Mouse (Mus musculus) spleen, postnatal 4 days (tissue): ENCODE data around the gene Pck2.

Experiments used
- DNase-seq, 2 experiments: peaks; one replicate each; pipeline ENCODE4 v3.0.0; 2022; ENCODE audit warnings: low spot score in 2 of 2

The Pck2 gene

DNA sequence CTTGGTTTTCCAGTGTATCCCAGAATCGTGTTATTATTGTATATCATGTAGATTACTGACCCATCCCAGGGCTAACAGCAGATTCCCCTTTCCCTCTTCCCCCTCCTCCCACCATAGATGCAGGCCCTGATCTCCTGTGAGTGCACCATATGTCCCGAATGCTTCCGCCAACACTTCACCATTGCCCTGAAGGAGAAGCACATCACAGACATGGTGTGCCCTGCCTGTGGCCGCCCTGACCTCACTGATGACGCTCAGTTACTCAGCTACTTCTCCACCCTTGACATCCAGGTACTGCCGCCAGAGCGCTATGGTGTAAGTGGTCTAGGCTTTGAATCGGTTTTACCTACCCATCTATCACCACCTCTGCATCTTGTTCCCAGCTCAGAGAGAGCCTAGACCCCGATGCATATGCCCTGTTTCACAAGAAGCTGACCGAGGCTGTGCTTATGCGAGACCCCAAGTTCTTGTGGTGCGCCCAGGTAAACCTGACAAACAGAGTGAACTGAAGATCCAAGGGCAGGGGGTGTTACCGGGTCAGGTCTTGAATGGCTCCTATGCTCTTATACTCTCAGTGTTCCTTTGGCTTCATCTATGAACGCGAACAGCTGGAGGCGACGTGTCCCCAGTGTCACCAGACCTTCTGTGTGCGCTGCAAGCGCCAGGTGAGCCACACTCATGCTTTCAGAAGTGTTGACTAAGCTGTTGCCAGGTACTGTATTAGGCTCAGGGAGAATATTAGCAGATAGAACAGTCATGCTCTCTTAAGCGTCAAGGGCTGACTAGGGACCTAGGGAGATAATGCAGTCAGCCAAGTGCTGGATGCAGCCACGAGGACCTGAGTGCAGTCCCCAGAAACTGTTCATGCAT is 58.7 kb downstream of the Pck2 start:
- DNase-seq = no peak
